Mouse (Mus musculus): Measurements from ENCODE around the gene Fyttd1.
A peak's percentile ranks its signal among the peaks of the same experiment; 100 is the strongest.

The Fyttd1 gene

DNA sequence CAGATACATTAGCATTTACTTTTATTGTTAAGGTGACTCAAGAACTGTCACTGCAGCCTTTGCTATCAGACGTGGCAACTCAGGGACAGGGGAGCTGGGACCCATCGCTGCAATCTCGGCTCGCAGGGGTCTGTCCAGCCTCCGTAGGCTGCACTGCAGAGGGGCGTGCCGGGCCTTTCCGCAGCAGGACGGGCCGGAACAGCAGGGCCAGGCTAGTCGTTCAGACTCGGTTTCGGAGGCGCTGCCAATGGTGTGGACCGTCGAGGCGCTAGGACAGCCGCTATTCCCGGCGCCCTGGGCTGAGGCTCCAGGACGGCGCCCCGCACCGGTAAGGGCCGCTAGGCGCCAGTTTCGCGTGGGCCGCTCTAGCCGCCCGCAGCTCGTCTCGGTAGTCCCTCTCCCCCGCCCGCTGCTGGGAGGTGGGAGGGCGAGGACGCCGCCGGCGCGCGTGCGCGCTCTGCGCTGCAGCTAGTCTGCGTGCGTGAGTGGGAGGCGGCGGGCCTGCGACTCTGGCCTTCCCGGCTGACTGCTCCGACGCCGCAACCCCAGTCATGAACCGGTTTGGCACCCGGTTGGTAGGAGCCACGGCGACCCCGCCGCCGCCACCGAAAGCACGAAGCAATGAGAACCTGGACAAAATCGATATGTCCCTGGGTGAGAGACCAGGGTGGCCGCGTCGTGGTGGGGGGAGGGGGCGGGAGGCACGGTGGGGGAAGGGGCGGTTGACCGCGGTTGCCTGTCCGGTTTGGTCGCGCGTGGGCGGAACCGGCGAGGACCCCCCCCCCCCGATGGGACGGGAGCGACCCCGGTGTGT is at the start of gene Fyttd1, which contains the start of gene Rubcn:
TSS of gene Fyttd1 (plus strand) at position 158 of the 814 bp plus-strand sequence.
TSS of gene Rubcn (minus strand) at position 424 of the 814 bp plus-strand sequence.
- DNase-seq (ENCODE audit: low read depth, low spot score) = peak; percentile 93

DNA sequence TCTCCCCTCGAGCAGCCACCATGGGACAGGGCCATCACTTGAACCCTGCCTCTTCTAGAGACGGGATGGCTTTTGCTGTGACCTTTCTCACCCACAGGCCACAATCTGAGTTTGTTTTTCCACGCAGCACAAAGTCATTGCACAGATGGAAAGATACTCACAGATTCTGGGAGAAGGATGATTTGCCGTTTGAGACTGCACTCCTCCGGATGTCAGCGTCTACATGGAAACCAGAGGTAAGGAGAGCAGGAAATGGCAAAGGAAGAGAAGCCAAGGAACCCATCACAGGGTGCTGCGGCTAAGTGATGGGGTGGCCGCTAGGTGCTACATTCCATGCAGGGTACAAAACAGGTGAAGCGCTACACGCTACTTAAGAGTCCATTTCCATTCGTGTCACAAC is 48.2 kb upstream of the Fyttd1 start:
- DNase-seq (ENCODE audit: low read depth, low spot score) = no peak

DNA sequence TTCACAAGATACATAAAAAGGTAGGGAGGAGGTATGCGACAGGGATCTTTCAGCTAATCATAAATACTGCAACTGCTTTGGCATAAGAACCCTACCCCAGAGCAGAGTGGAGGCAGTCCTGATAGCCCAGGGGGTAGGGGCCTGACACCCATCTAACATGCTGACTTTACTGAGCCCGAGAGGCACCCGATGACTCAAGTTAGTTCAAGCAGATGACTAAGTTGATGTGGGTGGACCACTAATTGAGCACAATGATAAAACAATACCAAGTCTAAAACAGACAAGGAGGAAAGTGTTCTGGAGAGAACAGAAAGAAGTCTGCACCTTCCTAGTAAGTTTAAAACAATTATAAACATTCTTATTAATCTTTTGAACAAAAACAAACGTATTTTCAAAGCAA is 45.8 kb upstream of the Fyttd1 start:
- DNase-seq (ENCODE audit: low read depth, low spot score) = peak; percentile 63

DNA sequence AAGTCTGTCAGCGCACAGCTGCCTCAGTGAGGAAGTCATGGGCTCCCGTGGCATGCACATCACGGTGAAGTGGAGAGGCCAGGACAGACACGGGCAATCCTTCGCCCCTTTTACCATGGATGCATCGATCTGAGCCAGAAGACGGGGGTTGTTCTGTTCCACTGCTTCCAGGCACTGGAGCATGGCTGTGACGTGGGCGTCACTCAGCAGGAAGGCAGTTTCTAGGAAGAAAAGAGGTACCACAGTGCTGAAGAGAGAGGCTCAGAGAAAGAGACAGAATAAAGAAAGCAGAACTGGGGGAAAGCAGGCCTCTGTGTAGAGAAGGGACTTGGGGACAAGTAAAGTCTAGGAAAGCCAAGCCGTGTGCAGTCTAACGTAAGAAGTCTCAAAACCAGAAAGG is 30.2 kb upstream of the Fyttd1 start:
- no peak for DNase-seq (ENCODE audit: low read depth, low spot score)

DNA sequence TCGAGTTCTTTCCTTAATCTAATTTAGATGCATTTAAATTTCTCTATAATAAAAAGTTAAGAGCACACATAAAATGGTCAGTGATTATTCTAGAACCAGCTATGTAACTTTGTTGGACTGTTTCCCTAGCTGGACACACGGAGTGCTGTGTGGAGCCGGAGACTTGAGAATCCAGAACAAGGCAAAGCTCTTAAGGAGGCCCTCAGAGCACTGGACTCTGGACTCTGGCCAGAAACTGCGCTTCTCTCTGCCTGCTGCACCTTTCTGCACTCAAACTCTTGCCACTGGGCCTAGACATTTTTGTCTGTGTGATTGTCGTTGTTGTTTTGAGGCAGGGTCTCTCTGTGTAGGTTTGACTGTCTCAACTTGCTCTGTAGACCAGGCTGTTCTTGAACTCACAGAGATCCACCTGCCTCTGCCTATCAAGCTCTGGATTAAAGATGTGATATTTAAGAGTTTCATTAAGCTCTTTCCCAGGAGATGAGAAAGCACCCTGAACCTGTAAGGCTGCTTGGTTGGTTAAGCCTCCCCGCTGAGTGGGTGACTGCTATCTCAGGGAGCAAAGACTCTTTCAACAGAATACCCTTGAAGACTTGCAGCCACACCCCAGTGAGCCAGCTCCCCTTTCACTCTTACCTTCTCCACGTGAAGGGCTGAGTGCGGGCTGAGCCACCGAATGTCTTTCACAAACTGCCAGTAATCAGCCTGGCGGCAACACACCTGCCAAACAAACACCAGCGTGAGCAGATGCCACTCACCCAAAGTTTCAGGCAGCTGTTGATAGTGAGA is 28.1 kb upstream of the Fyttd1 start:
- DNase-seq (ENCODE audit: low read depth, low spot score) = no peak

DNA sequence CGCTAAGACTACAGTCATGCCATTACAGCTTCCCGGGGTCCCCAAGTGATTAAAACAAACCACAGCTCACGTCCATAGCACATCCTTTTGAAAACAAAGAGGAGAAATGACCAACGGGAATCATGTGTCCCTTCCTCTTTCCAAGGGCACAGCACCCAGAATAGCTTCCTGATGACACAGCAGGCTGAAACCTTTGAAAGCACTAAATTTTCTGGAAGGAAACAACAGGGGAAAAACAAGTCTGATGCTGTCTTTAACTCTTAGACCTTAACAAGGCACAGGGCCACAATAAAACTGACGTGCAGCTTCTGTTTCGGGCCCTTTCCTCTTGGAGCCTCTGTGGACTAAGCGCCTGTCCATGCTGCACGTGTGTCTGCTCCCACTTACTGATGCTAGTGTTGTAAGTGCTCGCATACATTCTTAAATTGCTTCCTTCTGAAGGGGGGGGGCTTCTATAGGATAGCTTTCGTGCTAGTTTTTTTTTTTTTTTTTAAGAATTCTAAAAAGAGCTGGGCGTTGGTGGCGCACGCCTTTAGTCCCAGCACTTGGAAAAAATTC is 23.7 kb upstream of the Fyttd1 start:
- DNase-seq (ENCODE audit: low read depth, low spot score) = peak; percentile 34

DNA sequence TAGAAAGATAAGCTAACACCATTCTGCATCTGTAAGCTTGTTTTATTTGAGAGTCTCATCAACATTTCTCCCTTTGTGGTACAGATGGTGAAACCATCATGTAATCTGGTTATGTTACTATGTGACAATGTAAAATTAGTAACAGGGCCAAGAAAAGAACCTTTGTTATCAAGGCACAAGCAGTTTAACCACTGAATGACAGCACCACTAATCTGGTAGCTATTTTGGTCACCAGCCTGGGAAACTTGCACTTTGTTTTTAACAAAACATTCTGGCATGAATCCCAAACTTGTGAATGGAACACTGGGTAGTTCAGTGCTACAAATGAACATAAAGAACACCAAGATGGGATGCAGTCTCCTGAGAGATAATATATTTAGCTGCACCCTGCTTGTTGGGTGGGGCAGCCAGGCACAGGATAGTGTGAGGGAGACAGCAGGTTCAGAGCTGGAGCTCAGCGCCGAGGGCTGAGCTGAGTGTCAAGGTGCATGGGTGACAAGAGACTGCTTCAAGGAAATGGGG is 23.2 kb upstream of the Fyttd1 start:
- peak; percentile 75 for DNase-seq (ENCODE audit: low read depth, low spot score)

DNA sequence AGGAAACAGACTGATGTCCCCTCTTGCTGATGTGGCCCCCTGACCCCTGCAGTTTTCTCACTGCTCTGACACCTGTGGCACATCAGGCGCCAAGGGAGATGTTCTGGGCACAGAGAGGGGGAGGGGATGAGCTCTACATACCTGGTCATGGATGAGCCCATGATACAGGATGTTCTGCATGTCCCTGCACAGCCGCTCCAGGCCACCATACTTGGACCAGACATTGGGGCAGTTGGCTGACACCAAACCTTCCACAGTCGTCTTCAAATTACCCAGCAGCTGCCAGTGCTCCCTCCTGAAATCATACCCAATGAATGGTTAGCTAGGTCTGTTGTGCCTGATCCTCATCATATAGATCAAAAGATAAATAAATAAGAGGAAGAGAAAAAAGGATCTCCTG is 20.5 kb upstream of the Fyttd1 start:
- no peak for DNase-seq (ENCODE audit: low read depth, low spot score)

DNA sequence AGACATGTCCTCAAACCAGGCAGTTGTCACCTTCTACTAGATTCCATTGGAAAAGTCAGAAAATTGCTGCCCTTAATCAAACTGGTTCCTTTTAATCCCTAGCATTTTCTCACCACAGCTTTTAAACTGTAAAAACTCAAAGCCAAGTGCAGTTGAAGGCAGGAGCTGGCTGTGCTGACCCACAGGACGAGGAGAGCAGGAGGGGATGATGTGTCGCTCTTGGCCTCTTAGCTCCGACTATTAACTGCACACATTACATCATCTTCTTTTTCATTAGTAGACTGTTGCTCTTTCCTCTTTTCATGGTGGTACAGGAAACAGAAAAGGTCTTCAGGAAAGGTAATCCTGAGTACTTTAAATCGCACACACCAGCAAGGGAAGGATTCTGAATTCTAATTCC is 18.9 kb upstream of the Fyttd1 start:
- peak; percentile 67 for DNase-seq (ENCODE audit: low read depth, low spot score)

DNA sequence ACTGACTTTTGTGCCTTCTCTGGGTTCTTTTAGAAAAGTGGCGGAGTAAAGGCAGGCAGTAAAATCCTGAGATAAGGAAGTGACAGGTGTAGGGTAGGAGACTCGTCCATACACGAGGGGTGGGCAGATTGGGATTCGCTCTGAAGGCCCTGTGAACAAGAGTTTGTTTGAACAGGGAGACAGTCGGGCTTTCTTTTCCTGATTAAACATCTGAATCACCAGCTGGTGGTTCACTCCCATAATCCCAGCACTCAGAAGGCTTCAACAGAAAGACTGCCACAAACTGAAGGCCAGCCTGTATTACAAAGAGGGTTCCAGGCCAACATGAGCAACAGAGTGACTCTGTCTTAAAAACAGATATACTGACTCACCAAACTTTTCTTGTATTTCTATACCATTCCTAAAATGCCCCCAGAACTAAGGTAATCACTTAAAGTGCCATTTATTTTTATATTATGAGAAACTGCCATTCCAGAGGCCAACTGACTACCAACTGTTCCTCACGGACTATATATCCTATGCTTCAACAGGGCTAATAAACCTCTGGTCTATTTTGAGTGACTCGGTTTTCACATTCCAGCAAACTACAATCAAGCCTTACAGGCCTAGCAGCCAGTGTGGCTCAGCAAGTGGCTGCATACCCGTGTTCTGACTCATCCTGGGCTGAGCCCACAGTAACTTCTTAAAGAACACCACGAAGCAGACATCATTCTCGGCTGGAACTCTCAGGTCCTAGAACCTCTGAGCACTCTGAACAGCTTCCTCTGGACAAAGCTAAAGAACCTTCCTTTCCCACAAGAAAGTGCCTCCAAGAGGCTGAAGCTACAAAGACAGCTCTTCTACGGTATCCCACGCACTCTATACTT is 18.3 kb upstream of the Fyttd1 start:
- DNase-seq (ENCODE audit: low read depth, low spot score) = peak; percentile 99

DNA sequence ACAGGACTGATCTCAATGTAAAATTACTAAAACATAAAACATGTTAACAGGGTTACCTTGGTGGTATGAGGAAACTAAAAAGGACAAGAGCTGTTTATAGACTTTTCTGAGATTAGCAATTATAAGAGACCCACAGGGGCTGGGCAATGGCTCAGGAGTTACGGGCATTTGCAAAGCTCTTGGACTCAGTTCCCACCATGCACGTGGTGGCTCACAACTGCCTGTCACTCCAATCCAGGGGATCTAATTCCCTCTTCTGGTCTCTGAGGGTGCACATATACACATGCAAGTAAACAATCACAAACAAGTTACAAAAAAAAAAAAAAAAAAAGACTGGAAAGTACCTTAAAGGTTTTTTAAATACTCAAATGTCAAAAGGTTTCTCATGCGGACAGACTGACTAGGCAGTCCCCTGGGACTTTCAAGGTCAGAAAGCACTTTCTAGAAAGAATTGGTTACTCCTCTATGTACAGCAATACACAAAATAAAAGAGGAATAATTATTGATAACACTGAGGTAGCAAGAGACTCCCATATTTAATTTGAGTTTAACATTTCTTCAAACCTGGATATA is 15.4 kb upstream of the Fyttd1 start:
- DNase-seq (ENCODE audit: low read depth, low spot score) = no peak

DNA sequence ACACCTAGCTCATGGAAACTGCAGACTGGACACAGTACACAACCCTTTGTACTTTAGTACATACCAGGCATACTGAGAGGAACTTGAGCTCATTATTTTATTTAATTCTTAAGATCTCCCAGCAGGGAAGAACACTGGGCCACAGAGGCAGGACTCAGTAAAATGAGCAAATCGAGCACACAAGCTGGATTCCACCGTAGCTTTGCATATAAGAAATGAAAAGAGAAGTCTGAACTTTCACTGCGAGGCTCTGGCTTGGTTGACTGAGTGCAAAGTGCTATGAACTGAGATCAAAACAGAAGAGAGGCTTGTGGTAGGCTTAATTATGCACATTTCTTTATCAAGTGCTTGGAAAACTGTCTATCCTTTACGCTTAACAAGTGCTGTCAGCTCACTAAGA is 11.9 kb upstream of the Fyttd1 start:
- no peak for DNase-seq (ENCODE audit: low read depth, low spot score)

DNA sequence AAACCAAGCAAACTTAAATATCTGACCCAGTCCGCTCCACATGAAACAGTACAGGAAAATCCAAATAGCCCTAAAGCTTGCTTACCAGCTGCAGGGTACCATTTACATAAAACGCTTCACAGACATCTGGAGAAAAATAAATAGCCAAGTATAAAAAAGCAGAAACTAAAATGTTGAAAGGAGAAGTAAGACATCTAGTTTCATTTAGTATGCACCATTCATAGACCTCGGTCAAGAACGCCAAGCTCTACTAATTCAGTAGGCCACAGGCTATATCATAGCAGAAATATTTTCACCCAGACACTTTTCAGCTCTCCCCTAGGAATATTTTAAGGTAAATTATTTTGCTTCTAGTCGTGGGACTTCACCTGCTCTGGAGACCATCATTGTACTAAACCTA is 10.6 kb upstream of the Fyttd1 start:
- no peak for DNase-seq (ENCODE audit: low read depth, low spot score)

DNA sequence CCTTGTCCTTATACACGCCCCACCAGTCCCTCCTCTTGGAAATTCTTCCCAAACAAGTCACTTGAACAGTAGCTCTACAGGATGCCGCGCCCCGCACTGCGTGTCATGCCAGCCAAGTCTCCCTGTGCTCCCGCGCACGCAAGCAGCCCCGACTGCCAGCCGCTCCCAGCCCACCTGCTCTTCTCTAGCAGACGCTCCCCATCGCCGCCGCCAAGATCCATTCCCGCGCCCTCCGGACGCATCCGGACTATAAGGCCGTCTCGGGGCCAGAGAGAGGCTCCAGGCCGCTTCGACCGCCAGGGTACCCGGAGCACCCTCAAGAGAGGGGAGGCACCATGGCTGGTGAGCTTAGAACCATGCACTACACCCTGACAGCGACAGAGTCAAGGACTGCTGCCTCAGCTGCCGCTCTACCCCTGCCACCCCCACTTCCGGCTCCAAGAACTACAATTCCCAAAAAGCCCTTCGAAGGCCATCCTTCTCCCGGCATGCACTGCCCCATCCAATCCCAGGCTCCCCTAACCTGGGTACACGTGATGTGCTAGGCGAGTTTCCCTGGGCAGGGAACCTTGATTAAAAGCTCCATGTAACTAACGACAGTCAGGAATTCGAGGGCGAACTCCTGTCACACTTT is 9.3 kb upstream of the Fyttd1 start:
- DNase-seq (ENCODE audit: low read depth, low spot score) = peak; percentile 97

DNA sequence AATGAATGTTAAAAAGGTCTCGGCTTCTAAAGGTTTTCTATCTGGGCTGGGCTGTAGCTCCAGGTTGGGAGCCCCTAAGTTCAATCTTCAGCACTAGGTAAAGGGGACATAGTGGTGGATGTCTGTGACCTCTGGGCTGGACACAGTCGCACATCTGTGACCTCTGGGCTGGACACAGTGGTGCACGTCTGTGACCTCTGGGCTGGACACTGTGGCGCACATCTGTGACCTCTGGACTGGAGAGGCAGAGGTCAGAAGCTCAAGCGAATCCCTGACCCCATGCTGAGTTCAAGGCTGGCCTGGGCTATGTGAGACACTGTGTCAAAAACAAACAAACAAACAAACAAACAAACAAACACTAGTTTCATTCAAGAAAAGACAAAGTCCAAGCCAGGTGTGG is 7.1 kb upstream of the Fyttd1 start:
- DNase-seq (ENCODE audit: low read depth, low spot score) = no peak

DNA sequence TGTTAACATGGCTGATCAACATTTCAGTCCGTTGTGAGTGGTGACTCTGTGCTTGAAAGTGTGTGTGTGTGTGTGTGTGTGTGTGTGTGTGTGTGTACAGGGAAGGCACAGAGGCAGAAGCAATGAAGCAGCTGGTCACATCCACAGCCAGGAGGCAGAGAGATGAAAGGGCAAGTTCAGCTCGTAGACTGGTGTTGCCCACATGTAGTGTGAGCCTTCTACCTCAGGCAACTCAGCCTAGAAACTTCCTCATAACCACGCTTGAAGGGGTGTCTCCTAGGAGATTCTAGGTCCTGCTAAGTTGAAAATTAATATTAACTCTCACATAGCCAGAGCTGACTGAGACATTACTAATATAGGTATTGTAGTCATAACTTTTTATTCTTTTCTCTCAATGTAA is 3.9 kb upstream of the Fyttd1 start:
- DNase-seq (ENCODE audit: low read depth, low spot score) = no peak

DNA sequence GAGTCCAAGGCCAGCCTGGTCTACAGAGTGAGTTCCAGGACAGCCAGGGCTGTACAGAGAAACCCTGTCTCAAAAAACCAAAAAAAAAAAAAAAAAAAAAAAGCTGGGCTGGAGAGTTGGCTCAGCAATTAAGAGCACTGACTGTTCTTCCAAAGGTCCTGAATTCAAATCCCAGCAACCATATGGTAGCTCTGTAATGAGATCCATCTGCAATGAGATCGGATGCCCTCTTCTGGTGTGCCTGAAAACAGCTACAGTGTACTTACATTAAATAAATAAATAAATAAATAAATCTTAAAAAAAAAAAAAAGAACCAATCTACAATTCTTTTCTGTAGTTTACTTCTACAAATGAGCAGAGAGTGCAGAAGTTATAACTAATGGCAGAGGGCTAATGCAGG is 2.0 kb upstream of the Fyttd1 start:
- peak; percentile 60 for DNase-seq (ENCODE audit: low read depth, low spot score)

DNA sequence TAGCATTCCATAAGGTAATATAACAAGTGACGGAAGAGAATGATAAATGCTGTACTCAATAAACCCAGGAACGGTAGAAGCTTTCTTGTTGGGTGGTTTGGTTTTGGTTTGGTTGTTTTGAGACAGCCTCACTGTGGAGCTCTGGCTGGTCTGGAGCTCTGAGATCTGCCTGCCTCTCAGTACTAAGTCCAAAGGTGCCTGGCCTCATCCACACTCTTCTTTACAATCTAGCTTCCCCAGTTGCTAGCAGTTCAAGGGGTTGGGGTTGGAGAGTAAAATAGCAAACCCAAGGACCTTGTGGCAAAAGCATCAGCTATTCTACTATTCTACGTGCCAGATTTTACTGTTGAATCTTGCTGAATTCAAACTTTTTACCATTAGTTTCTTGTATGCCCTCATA is 1.5 kb upstream of the Fyttd1 start:
- no peak for DNase-seq (ENCODE audit: low read depth, low spot score)

DNA sequence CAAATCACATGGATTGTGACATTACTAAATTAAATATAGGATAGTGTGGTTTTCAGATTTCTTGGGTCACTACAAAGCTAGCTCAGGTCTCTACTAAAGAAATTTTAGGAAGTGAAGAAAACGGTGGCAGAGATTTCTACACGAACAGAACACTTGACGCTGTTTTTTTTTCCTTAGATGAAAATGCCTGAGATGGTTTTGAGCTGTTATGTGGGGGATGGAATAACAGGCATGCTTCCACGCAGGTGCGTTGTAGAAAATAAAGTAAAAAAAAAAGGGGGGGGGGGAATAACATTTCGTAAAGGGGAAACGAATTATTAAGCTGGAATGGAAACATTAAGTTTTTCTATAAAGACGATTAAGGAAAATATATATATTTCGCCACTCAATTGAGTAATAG is 469 bp upstream of the Fyttd1 start:
- peak; percentile 42 for DNase-seq (ENCODE audit: low read depth, low spot score)

DNA sequence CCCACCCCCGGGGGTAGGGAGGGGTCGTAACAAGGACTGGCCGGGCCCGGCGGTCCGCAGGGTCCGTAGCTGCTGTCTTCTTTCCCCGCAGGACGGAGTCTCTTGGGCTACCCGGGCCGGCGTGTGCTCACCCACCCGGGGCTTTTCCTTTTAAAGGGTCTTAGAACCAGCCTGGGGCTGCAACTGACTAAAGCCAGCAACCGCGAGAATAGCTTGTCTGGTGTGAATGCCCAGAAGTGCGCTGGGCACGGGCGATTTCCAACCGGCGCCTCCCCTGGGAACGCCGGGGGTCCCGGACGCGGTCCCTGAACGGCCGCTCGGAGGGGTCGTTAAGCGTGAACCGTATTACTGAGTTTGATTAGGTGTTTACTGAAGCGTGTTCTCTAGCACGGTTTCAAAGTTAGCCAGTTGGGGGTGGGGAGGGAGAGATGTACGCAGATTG is 878 bp downstream of the Fyttd1 start:
- peak; percentile 48 for DNase-seq (ENCODE audit: low read depth, low spot score)

Measured in 3T3-L1 (cell line).